Mouse (Mus musculus) limb, embryonic 10.5 days (tissue): ENCODE results near the gene Padi2. TPM values are rescaled to one million over a fixed set of nuclear protein-coding genes. Genes with fewer than 3 reads are reported as not detected.
A peak's percentile ranks its signal among the peaks of the same experiment; 100 is the strongest.

ENCODE experiments used
- DNase-seq: peaks from one replicate; pipeline ENCODE4 v3.0.0-alpha.2; 2017; ENCODE audit warnings: low spot score
- H3K27ac ChIP-seq: fragments of 300-500 bp; sonication (generic); 2 replicates; pipeline ENCODE4 v1.5.1; 2016; ENCODE audit warnings: mild to moderate bottlenecking
- H3K27me3 ChIP-seq: fragments of 300-500 bp; sonication (generic); 2 replicates; pipeline ENCODE4 v1.6.1; 2016; ENCODE audit warnings: low read depth, mild to moderate bottlenecking; ENCODE audit not compliant: poor library complexity, severe bottlenecking
- H3K36me3 ChIP-seq: fragments of 300-500 bp; sonication (generic); 2 replicates; pipeline ENCODE4 v1.6.1; 2016; ENCODE audit warnings: mild to moderate bottlenecking, moderate library complexity
- H3K4me1 ChIP-seq: fragments of 300-500 bp; sonication (generic); 2 replicates; pipeline ENCODE4 v1.6.1; 2016
- H3K4me3 ChIP-seq: fragments of 300-500 bp; sonication (generic); 2 replicates; pipeline ENCODE4 v1.5.1; 2016; ENCODE audit warnings: mild to moderate bottlenecking, moderate library complexity
- H3K9me3 ChIP-seq: fragments of 300-500 bp; sonication (generic); replicated peaks from 2 replicates; pipeline ENCODE4 v1.6.1; 2016; ENCODE audit warnings: mild to moderate bottlenecking
- WGBS: fragments of 180-500 bp; shearing (Covaris S2); methylation state at CpG from one replicate; pipeline ENCODE4 v1.1.7; 2016; 5-methylcytosine and 5-hydroxymethylcytosine counted together
- polyA plus RNA-seq: library from polyadenylated mRNA; unstranded; fragments of >200 nt; fragmentation: Nextera tagmentation; extraction: Ambion mirVana; gene quantifications from 2 replicates; pipeline ENCODE4 v1.2.1, GENCODE M21; 2016

Gene Padi2
- polyA plus RNA-seq, 1 experiment from 2014 or later, result 0.33 TPM

GRCm38 (mm10) chr4:140914731-140915131, 8.6 kb downstream of the Padi2 start:
- H3K36me3 ChIP-seq, result no peaks in the 10 kb centered on the region
- no peak for DNase-seq
- H3K4me3 ChIP-seq, result no peak overlapping the region
- peaks cover 18% of the 10 kb centered on the region for H3K4me1 ChIP-seq
- H3K9me3 ChIP-seq, result no peaks in the 10 kb centered on the region
- WGBS, result 69% methylated on average over 6 of the region's 6 CpGs
- H3K27me3 ChIP-seq, result 0 out of 2 replicates have a peak, but pooled peaks cover 9% of the 10 kb centered on the region
- H3K27ac ChIP-seq, result peak overlapping the region; percentile 59; the same call in 1 of the 2 replicates

DNA sequence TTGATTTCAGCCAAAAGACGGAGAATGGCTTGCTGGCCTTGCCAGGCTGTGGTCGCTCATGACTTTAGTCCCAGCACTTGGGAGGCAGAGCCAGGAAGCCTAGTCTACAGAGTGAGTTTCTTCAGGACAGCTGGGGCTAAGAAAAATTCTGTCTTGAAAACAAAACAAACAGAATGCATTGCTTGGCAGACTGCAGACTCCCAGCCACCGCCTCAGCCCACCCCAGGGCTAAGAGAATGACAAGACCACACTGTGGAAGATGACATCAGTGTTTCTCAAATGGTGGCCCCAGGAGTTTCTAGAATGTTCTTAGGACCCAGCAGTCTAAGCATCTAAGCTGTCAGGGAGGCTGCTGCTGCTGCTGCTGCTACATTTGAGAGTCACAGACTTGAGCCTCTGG, 9.1 kb downstream of the Padi2 start:
- no peaks in the 10 kb centered on the region for H3K9me3 ChIP-seq
- H3K4me1 ChIP-seq, result peaks cover 18% of the 10 kb centered on the region
- 90% methylated on average over 3 of the region's 3 CpGs for WGBS

DNA sequence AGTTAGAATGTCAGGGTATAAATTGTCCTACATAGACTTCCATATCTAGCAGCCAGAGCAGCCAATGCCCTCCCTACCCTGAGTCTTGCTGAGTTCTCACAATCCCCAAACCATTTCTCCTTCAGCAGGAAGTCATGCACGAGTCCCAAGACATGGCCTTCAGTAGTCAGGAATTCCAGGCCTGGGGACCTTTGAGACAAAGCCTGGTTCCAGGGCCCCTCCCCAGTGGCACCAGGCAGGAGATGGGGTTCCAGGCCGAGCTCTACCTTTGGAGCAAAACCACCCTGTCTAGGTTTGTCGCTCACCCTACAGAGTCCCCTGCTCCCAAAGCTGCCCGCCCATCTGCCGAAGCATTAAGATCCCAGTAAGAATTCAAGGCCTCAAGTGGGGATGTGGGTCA, 10.2 kb downstream of the Padi2 start:
- Histone ChIP-seq H3K4me3 (no peak overlapping the region), H3K27me3 (0 out of 2 replicates have a peak, but pooled peaks cover 9% of the 10 kb centered on the region), H3K9me3 (no peaks in the 10 kb centered on the region), H3K4me1 (peaks cover 8% of the 10 kb centered on the region), H3K36me3 (no peaks in the 10 kb centered on the region), H3K27ac (no peak overlapping the region)
- no peak for DNase-seq
- WGBS, result 92% methylated on average over 5 of the region's 5 CpGs

More for the DNA sequence above, 9.1 kb downstream of the Padi2 start:
- no peak for DNase-seq
- H3K27ac ChIP-seq, result no peak overlapping the region
- H3K36me3 ChIP-seq, result no peaks in the 10 kb centered on the region
- no peak overlapping the region for H3K4me3 ChIP-seq
- H3K27me3 ChIP-seq, result 0 out of 2 replicates have a peak, but pooled peaks cover 9% of the 10 kb centered on the region

DNA sequence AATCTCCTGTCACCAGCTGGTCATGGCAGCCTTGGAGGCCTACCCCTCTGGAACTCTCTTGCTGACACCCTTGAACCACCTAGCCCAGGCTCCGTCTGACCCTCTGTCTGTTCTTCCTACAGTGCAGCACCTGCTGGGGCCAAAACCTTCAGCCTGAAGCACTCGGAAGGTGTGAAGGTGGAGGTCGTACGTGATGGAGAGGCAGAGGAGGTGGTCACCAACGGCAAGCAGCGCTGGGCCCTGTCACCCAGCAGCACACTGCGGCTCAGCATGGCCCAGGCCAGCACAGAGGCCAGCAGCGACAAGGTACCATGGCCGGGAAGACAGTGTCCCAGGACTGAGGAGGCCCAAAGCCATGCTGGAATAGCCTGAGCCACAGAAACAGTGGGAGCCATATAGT, 11.3 kb downstream of the Padi2 start:
- Histone ChIP-seq H3K27ac (no peak overlapping the region), H3K4me3 (no peak overlapping the region), H3K36me3 (no peaks in the 10 kb centered on the region), H3K27me3 (0 out of 2 replicates have a peak, but pooled peaks cover 5% of the 10 kb centered on the region), H3K9me3 (no peaks in the 10 kb centered on the region), H3K4me1 (peaks cover 13% of the 10 kb centered on the region)
- no peak for DNase-seq
- 89% methylated on average over 9 of the region's 9 CpGs for WGBS

DNA sequence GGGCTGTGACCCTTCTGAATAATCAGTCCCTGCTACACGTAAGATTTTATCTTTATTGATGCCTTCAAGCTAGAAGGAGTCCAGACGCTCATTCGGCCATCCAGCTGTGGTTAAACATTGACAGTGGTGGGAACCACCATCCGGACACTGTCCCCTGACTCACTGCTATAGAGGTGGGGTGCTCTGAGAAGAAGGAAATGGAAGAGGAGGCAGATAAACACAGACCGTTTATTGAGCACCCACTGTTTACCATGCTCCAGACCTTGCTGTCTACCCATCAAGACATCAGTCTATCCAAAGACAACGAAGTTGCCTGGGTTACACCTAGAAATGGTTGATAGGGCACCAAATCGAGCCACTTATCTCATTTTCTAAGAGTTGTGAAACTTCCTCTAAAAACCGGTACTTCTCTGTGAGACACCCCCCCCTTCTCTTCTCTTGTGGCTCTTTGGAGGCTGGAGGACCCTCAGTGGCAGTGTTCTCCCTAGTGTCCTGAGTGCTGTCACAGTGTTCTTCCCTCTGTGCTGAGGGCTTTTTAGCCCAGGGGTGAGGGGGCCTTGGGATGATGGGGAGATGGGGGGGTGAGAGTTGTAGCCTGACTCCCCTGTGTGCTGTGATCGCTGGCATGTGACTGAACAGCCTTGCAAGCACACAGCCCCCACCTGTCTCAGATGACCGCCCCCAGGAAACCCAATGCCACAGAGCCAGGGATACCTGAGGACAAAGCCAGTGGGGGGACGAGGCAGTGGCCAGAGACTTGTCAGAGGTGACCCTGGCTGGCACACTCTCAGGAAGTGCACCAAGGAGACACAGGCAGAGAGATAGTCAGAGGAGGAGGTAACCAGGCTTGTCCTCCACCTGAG, 14.1 kb downstream of the Padi2 start:
- 71% methylated on average over 11 of the region's 11 CpGs for WGBS

DNA sequence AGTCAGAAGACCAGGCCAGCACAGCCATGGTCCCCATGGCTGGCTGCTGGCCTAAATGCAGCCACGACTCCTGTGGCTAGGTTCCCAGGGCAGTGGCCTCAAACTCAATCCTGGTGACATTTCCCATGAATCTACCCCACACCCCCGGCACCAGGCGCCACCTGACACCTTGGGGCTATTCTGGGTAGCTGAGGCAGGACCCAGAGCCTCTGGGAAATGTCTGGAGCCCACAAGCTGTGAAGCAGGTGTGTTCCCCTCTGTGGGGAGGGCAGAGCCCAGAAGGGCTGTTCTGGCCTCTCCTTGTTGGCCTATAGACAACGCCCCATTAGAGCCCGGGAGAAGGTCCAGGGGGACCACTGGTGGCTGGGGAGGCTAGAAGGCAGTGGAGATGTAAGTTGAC, 16.4 kb downstream of the Padi2 start:
- H3K27ac ChIP-seq, result peak overlapping the region; percentile 15; the same call in 1 of the 2 replicates
- H3K27me3 ChIP-seq, result no peaks in the 10 kb centered on the region
- no peaks in the 10 kb centered on the region for H3K36me3 ChIP-seq
- WGBS, result 75% methylated on average over 5 of the region's 5 CpGs
- H3K4me1 ChIP-seq, result peaks cover 20% of the 10 kb centered on the region
- no peak for DNase-seq
- H3K4me3 ChIP-seq, result no peak overlapping the region
- no peaks in the 10 kb centered on the region for H3K9me3 ChIP-seq

More for the DNA sequence above, 14.1 kb downstream of the Padi2 start:
- H3K4me3 ChIP-seq, result no peak overlapping the region
- H3K27me3 ChIP-seq, result no peaks in the 10 kb centered on the region
- no peak overlapping the region for H3K27ac ChIP-seq
- H3K9me3 ChIP-seq, result no peaks in the 10 kb centered on the region
- DNase-seq, result no peak
- H3K36me3 ChIP-seq, result no peaks in the 10 kb centered on the region
- peaks cover 12% of the 10 kb centered on the region; the same call in 1 of the 2 replicates for H3K4me1 ChIP-seq

DNA sequence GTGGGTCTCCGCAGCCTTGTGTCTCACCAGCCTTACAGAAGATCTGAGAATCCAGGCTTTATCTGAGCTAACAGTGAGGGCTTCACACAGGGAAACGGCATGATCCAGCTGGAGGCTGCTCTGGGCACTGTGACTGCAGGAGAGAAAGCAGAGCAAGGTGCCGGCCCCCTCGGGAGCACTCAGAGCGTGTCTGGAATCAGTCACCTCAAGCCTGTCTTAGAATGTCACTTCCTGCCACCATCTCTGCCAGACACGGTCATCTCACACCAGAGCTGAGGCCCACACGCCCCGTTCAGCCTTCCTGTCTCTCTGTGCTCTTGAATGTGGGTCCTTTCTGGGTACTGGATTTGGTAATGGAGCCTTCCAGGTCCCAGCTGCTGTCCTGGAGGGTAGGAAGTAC, 19.5 kb downstream of the Padi2 start:
- Histone ChIP-seq H3K4me1 (peaks cover 36% of the 10 kb centered on the region), H3K27ac (0 out of 2 replicates have a peak overlapping the region, but pooled peaks have one; percentile 22), H3K36me3 (no peaks in the 10 kb centered on the region), H3K9me3 (no peaks in the 10 kb centered on the region), H3K27me3 (no peaks in the 10 kb centered on the region), H3K4me3 (no peak overlapping the region)
- 56% methylated on average over 8 of the region's 8 CpGs for WGBS
- no peak for DNase-seq

DNA sequence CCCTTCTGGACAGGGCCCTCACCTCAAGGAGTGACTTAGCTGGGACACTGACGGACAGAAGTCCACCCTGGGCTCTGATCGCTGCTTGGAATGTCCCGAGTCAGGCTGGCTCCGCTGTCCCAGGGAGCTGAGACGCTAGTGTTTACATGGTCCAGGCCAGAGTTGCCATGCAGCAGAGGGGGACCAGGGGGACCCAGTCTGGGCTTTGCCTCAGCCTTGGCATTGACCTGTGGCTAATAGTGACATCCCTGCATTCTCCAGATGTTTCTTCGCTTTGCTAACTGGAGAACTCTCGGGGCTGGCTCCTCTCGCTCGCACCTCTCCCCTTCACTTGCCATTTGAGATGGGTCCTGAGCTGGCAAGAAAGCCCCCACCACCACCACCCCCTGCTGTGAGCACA, 22.2 kb downstream of the Padi2 start:
- Histone ChIP-seq H3K4me1 (peaks cover 49% of the 10 kb centered on the region), H3K27ac (peak overlapping the region; percentile 25; the same call in 1 of the 2 replicates), H3K36me3 (no peaks in the 10 kb centered on the region), H3K4me3 (no peak overlapping the region), H3K9me3 (no peaks in the 10 kb centered on the region), H3K27me3 (no peaks in the 10 kb centered on the region)
- no peak for DNase-seq
- WGBS, result 82% methylated on average over 9 of the region's 9 CpGs

GRCm38 (mm10) chr4:140929745-140930144, 23.6 kb downstream of the Padi2 start:
- peak overlapping the region; percentile 15; the same call in 1 of the 2 replicates for H3K27ac ChIP-seq
- no peak for DNase-seq
- H3K36me3 ChIP-seq, result no peaks in the 10 kb centered on the region
- no peaks in the 10 kb centered on the region for H3K27me3 ChIP-seq
- peaks cover 49% of the 10 kb centered on the region for H3K4me1 ChIP-seq
- no peak overlapping the region for H3K4me3 ChIP-seq
- no peaks in the 10 kb centered on the region for H3K9me3 ChIP-seq
- WGBS, result 79% methylated on average over 8 of the region's 8 CpGs

- DNase-seq, result no peak
- Histone ChIP-seq H3K27me3 (no peaks in the 10 kb centered on the region), H3K27ac (no peak overlapping the region), H3K9me3 (no peaks in the 10 kb centered on the region), H3K36me3 (no peaks in the 10 kb centered on the region), H3K4me3 (no peak overlapping the region), H3K4me1 (peaks cover 48% of the 10 kb centered on the region)
- 74% methylated on average over 10 of the region's 10 CpGs for WGBS
Observed at GRCm38 (mm10) chr4:140930900-140931470, 24.8 kb downstream of the Padi2 start.

- 86% methylated on average over 9 of the region's 9 CpGs for WGBS
- peak overlapping the region; percentile 50; the same call in 1 of the 2 replicates for H3K27ac ChIP-seq
- DNase-seq, result no peak
Observed at GRCm38 (mm10) chr4:140935643-140936042, 29.5 kb downstream of the Padi2 start.

GRCm38 (mm10) chr4:140944356-140944755, 38.2 kb downstream of the Padi2 start:
- H3K27me3 ChIP-seq, result no peaks in the 10 kb centered on the region
- 95% methylated on average over 12 of the region's 12 CpGs for WGBS
- H3K4me1 ChIP-seq, result peaks cover 8% of the 10 kb centered on the region; the same call in 1 of the 2 replicates
- H3K9me3 ChIP-seq, result no peaks in the 10 kb centered on the region
- H3K4me3 ChIP-seq, result no peak overlapping the region
- H3K36me3 ChIP-seq, result no peaks in the 10 kb centered on the region
- no peak overlapping the region for H3K27ac ChIP-seq
- no peak for DNase-seq

More at GRCm38 (mm10) chr4:140935643-140936042, 29.5 kb downstream of the Padi2 start:
- Histone ChIP-seq H3K36me3 (no peaks in the 10 kb centered on the region), H3K9me3 (peaks cover 4% of the 10 kb centered on the region; the same call in 1 of the 2 replicates), H3K4me1 (peaks cover 29% of the 10 kb centered on the region), H3K4me3 (no peak overlapping the region), H3K27me3 (no peaks in the 10 kb centered on the region)

DNA sequence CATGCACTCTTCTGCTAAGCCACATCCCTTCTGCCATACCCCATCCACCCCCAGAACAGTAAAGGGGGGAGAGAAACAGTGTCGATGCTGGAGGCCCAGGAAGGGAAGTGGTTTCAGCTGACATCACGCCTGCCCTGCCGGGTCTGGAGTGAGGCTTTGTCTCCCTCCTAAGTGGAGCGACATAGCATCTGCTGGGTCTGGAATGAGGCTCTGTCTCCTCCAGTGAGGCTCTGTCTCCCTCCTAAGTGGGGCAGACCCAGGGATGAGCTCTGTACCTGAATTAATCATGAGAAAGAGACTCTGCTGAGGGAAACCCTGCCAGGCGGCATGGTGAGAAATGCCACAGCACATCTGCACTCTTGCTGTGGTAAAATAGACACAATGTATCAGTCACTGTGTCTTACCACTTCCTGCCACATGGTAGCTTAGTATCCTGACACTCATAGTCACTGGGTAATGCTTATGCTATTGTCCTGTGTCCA, 38.9 kb downstream of the Padi2 start:
- Histone ChIP-seq H3K9me3 (no peaks in the 10 kb centered on the region), H3K4me1 (peaks cover 8% of the 10 kb centered on the region; the same call in 1 of the 2 replicates), H3K36me3 (no peaks in the 10 kb centered on the region), H3K27me3 (no peaks in the 10 kb centered on the region), H3K4me3 (no peak overlapping the region), H3K27ac (no peak overlapping the region)
- no peak for DNase-seq
- WGBS, result 89% methylated on average over 5 of the region's 5 CpGs
